Comparison of ENCODE assay signal across 27 mouse cellular contexts in genomic region chr13:44789982-44790381, GRCm38 (mm10).
DNase-seq lines count a peak whose midpoint lies in the region; ATAC-seq and TF ChIP-seq lines count a peak whose summit lies in the region.
"Had no signal": no experiment of that assay in that cellular context is flagged by ENCODE, and none has a peak within 500 bp of the region (broad histone marks: within the 10 kb centered on the region; RNA-seq: fewer than 3 reads in every experiment).

No protein-coding gene starts in this region.

- H3K4me1 ChIP-seq in embryonic facial prominence, embryonic 14.5 days (ENCODE audit: control insufficient read depth, insufficient read depth, low read length) = peaks cover 19% of the 10 kb centered on the region
- H3K4me1 ChIP-seq in embryonic facial prominence, embryonic 10.5 days = peaks cover 71% of the 10 kb centered on the region
- H3K4me1 ChIP-seq in heart, adult 2 months (ENCODE audit: control insufficient read depth, insufficient read depth, low read length) = peaks cover 16% of the 10 kb centered on the region
- peaks cover 60% of the 10 kb centered on the region for H3K4me1 ChIP-seq in heart, embryonic 16.5 days (ENCODE audit: control insufficient read depth, insufficient read depth, low read length)

- H3K36me3 ChIP-seq in embryonic facial prominence, embryonic 14.5 days (ENCODE audit: control insufficient read depth, insufficient read depth, low read length) = no peaks in the 10 kb centered on the region
- H3K36me3 ChIP-seq in embryonic facial prominence, embryonic 10.5 days (replicated peaks) = no peaks in the 10 kb centered on the region
- H3K36me3 ChIP-seq in heart, adult 2 months (ENCODE audit: control insufficient read depth, insufficient read depth, low read length) = peaks cover 45% of the 10 kb centered on the region
- no peaks in the 10 kb centered on the region for H3K36me3 ChIP-seq in heart, embryonic 16.5 days (ENCODE audit: control insufficient read depth, insufficient read depth)
- H3K36me3 ChIP-seq: embryonic facial prominence, embryonic 12.5 days; forebrain, embryonic 10.5 days; heart, embryonic 12.5 days had no signal

- TF ChIP-seq POLR2A in heart, adult 2 months (IDR thresholded peaks at IDR 0.05; ENCODE audit: insufficient read depth, low read depth, low read length) = no peak

- DNase-seq in embryonic facial prominence, embryonic 14.5 days (ENCODE audit: low spot score) = peak; percentile 19
- DNase-seq in embryonic facial prominence, embryonic 10.5 days (ENCODE audit: low spot score) = no peak
- DNase-seq in heart, adult 2 months = no peak
- DNase-seq in heart, postnatal 4 days = no peak
- no peak for DNase-seq in heart, adult 8-10 months (ENCODE audit: low spot score)
- DNase-seq in MN1 (ENCODE audit: low spot score) = no peak
- DNase-seq: adrenal gland, postnatal 10 days; adrenal gland, postnatal 36 days; cerebellum, adult 18-20 months; cerebellum, adult 9-10 months; cerebellum, postnatal 14 days; gastrocnemius, postnatal 25 days; heart, postnatal 36 days; kidney, adult 18-20 months; kidney, adult 9 months had no signal

- WGBS in embryonic facial prominence, embryonic 14.5 days = 48% methylated on average over 2 of the region's 2 CpGs
- WGBS in embryonic facial prominence, embryonic 10.5 days = 82% methylated on average over 2 of the region's 2 CpGs
- 30% methylated on average over 2 of the region's 2 CpGs for WGBS in heart, adult 2 months
- 54% methylated on average over 2 of the region's 2 CpGs for WGBS in heart, embryonic 16.5 days

- TF ChIP-seq EP300 in heart, adult 2 months (IDR thresholded peaks at IDR 0.05; ENCODE audit: insufficient read depth, low read depth, low read length) = no peak

- H3K27me3 ChIP-seq in embryonic facial prominence, embryonic 14.5 days (replicated peaks; ENCODE audit: control insufficient read depth, insufficient read depth, low read length) = no peaks in the 10 kb centered on the region
- no peaks in the 10 kb centered on the region for H3K27me3 ChIP-seq in embryonic facial prominence, embryonic 10.5 days (replicated peaks; ENCODE audit: low read depth, poor library complexity, severe bottlenecking)
- no peaks in the 10 kb centered on the region for H3K27me3 ChIP-seq in heart, adult 2 months (ENCODE audit: control insufficient read depth, insufficient read depth, low read length)
- no peaks in the 10 kb centered on the region for H3K27me3 ChIP-seq in heart, embryonic 16.5 days (ENCODE audit: control insufficient read depth, insufficient read depth, low read length)
- H3K27me3 ChIP-seq: embryonic facial prominence, embryonic 12.5 days; forebrain, embryonic 13.5 days; heart, embryonic 12.5 days; Patski had no signal

- intact Hi-C loops in heart, adult 2 months (cut with DNase I) = loop anchor here (5.0 kb wide), 1 partner anchor 558 kb away; no protein-coding TSS in a partner anchor

- H3K4me3 ChIP-seq in embryonic facial prominence, embryonic 14.5 days (ENCODE audit: low read depth, low read length) = no peak overlapping the region
- no peak overlapping the region for H3K4me3 ChIP-seq in embryonic facial prominence, embryonic 10.5 days
- no peak overlapping the region for H3K4me3 ChIP-seq in heart, adult 2 months
- H3K4me3 ChIP-seq in heart, embryonic 16.5 days (ENCODE audit: low read length) = no peak overlapping the region
- H3K4me3 ChIP-seq: embryonic facial prominence, embryonic 12.5 days; erythroblast, embryonic 14.5 days; forebrain, embryonic 10.5 days; forebrain, embryonic 13.5 days; heart, embryonic 12.5 days had no signal

- H3K9ac ChIP-seq in embryonic facial prominence, embryonic 14.5 days (ENCODE audit: low read depth, low read length) = no peak overlapping the region
- H3K9ac ChIP-seq in heart, adult 2 months (ENCODE audit: low read depth, low read length) = no peak overlapping the region
- H3K9ac ChIP-seq in heart, embryonic 16.5 days (ENCODE audit: low read length) = no peak overlapping the region
- H3K9ac ChIP-seq: embryonic facial prominence, embryonic 12.5 days; forebrain, embryonic 13.5 days; heart, embryonic 12.5 days; hindbrain, embryonic 14.5 days had no signal

- H3K27ac ChIP-seq in embryonic facial prominence, embryonic 14.5 days (replicated peaks; ENCODE audit: low read depth, low read length) = no peak overlapping the region
- no peak overlapping the region for H3K27ac ChIP-seq in embryonic facial prominence, embryonic 10.5 days (replicated peaks)
- H3K27ac ChIP-seq in heart, adult 2 months = peak overlapping the region; percentile 54
- H3K27ac ChIP-seq in heart, embryonic 16.5 days (ENCODE audit: low read length) = peak overlapping the region; percentile 87
- H3K27ac ChIP-seq: embryonic facial prominence, embryonic 12.5 days; forebrain, embryonic 10.5 days; forebrain, embryonic 13.5 days; hindbrain, embryonic 14.5 days; hindbrain, postnatal 0 days had no signal

- H3K9me3 ChIP-seq in embryonic facial prominence, embryonic 14.5 days (ENCODE audit: control insufficient read depth, low read length) = no peaks in the 10 kb centered on the region
- no peaks in the 10 kb centered on the region for H3K9me3 ChIP-seq in embryonic facial prominence, embryonic 10.5 days
- no peaks in the 10 kb centered on the region for H3K9me3 ChIP-seq in heart, embryonic 16.5 days (replicated peaks; ENCODE audit: control insufficient read depth, low read length)
- H3K9me3 ChIP-seq: embryonic facial prominence, embryonic 12.5 days; forebrain, embryonic 10.5 days; forebrain, embryonic 13.5 days; heart, embryonic 12.5 days had no signal

- H3K4me2 ChIP-seq in embryonic facial prominence, embryonic 14.5 days (ENCODE audit: low read depth, low read length) = no peak overlapping the region
- no peak overlapping the region for H3K4me2 ChIP-seq in heart, embryonic 16.5 days (ENCODE audit: low read depth, low read length)
- H3K4me2 ChIP-seq: embryonic facial prominence, embryonic 12.5 days; forebrain, embryonic 13.5 days; heart, embryonic 12.5 days; hindbrain, embryonic 14.5 days had no signal

- no peak for ATAC-seq in embryonic facial prominence, embryonic 14.5 days (ENCODE audit: low read depth)
- no peak for ATAC-seq in heart, embryonic 16.5 days (replicated peaks; ENCODE audit: extremely low read depth, insufficient read depth, low FRiP score)
- ATAC-seq: forebrain, embryonic 13.5 days; forebrain, embryonic 16.5 days; hindbrain, postnatal 0 days; inflammation-experienced regulatory T-cells, adult 6 months; intestine, embryonic 16.5 days; Patski had no signal

- peaks cover 7% of the 10 kb centered on the region for H3K79me2 ChIP-seq in heart, adult 2 months (replicated peaks; ENCODE audit: control insufficient read depth, insufficient read depth, low read length)

- no peak for TF ChIP-seq CTCF in heart, adult 2 months (IDR thresholded peaks at IDR 0.05)

Comparison
In these comparisons a context has a peak if more than half of its experiments do, and no peak if none do; other contexts are left out.
1. H3K27ac ChIP-seq: peak in heart, adult 2 months (single experiment) and heart, embryonic 16.5 days (single experiment); none in embryonic facial prominence, embryonic 14.5 days (single experiment) and embryonic facial prominence, embryonic 10.5 days (single experiment).